20 mouse cellular contexts compared by ENCODE assay signal in the genomic region with DNA sequence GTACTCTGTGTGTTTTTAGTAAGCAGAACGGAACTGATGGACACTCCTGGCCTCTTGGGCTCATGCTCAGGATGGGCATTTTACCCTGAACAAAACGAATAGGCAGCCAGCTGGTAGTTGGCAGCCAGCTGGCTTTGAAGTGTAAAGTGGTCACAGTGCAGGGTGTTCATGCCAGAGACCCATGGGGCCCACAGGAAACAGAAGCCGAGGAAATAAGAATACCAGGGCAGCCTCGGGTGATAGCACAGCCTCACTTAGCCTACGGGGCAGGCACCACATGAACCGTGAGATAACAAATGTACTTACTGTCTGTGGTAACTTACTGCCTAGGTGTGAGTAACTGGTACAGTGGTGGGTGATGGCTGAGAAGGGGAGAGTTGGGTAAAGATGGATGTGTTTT. TPM values are rescaled to one million over a fixed set of nuclear protein-coding genes. Genes with fewer than 3 reads are reported as not detected.
"Had no signal": no experiment of that assay in that cellular context is flagged by ENCODE, and none has a peak within 500 bp of the region (broad histone marks: within the 10 kb centered on the region; RNA-seq: fewer than 3 reads in every experiment).

No protein-coding gene starts in this region.

- H3K9me3 ChIP-seq: kidney, embryonic 15.5 days; liver, embryonic 13.5 days; megakaryocyte, embryonic 14.5 days; neural tube, embryonic 13.5 days had no signal

- H3K4me3 ChIP-seq: kidney, embryonic 15.5 days; liver, embryonic 13.5 days; megakaryocyte, embryonic 14.5 days; myocyte; neural tube, embryonic 13.5 days had no signal

- H3K27me3 ChIP-seq: kidney, embryonic 15.5 days; liver, embryonic 13.5 days; neural tube, embryonic 13.5 days had no signal

- H3K9ac ChIP-seq: kidney, embryonic 15.5 days; liver, embryonic 13.5 days; lung, embryonic 14.5 days; neural tube, embryonic 13.5 days had no signal

- H3K36me3 ChIP-seq: kidney, embryonic 15.5 days; liver, embryonic 13.5 days; neural tube, embryonic 13.5 days had no signal

- H3K4me1 ChIP-seq: kidney, embryonic 15.5 days; liver, embryonic 13.5 days had no signal

- DNase-seq: kidney, adult 8-10 months; kidney, postnatal 10 days; kidney, postnatal 36 days; left cerebral cortex, postnatal 4 days; liver, embryonic 13.5 days; lung, embryonic 14.5 days; midbrain, embryonic 14.5 days; thymus, adult 2 months; thymus, postnatal 14 days; thymus, postnatal 4 days had no signal

- ATAC-seq: lung, postnatal 0 days had no signal

- H3K4me2 ChIP-seq: kidney, embryonic 15.5 days; liver, embryonic 13.5 days; lung, embryonic 14.5 days; midbrain, embryonic 11.5 days; neural tube, embryonic 13.5 days had no signal

- H3K27ac ChIP-seq: kidney, embryonic 15.5 days; liver, embryonic 13.5 days; macrophage; neural tube, embryonic 13.5 days; stomach, postnatal 0 days had no signal

RNA-seq across cellular contexts. Expression of a gene that starts 47.8 kb away (rescaled TPM):
- total RNA-seq: monocyte, adult 5-6 weeks; neutrophil, adult 5-6 weeks had no signal
